Mouse (Mus musculus) stomach, postnatal 0 days (tissue): ENCODE results near the gene Mei1. TPM values are rescaled to one million over a fixed set of nuclear protein-coding genes. Genes with fewer than 3 reads are reported as not detected.
A peak's percentile ranks its signal among the peaks of the same experiment; 100 is the strongest.

Source experiments
- ATAC-seq: fragments of 200-750 bp; cut with Nextera tagmentation; 2 replicates; pipeline ENCODE4 v1.8.0; 2017; ENCODE audit not compliant: low FRiP score, low TSS enrichment
- DNase-seq: peaks from one replicate; pipeline ENCODE4 v3.0.0-alpha.2; 2016; ENCODE audit warnings: low spot score
- H3K27ac ChIP-seq: fragments of 300-500 bp; sonication (generic); replicated peaks from 2 replicates; pipeline ENCODE4 v1.5.1; 2014; ENCODE audit warnings: mild to moderate bottlenecking, control low read depth
- H3K27me3 ChIP-seq: fragments of 300-500 bp; sonication (generic); 2 replicates; pipeline ENCODE4 v1.6.1; 2014; ENCODE audit warnings: low read length; ENCODE audit not compliant: control insufficient read depth, insufficient read depth
- H3K36me3 ChIP-seq: fragments of 300-500 bp; sonication (generic); 2 replicates; pipeline ENCODE4 v1.6.1; 2014; ENCODE audit warnings: low read length, mixed read lengths; ENCODE audit not compliant: control insufficient read depth, insufficient read depth
- H3K4me1 ChIP-seq: fragments of 300-500 bp; sonication (generic); replicated peaks from 2 replicates; pipeline ENCODE4 v1.6.1; 2014; ENCODE audit warnings: antibody characterized with exemption; ENCODE audit not compliant: control insufficient read depth, insufficient read depth
- H3K4me2 ChIP-seq: fragments of 300-500 bp; sonication (generic); replicated peaks from 2 replicates; pipeline ENCODE4 v1.6.1; 2014; ENCODE audit warnings: low read depth, mild to moderate bottlenecking, control low read depth, moderate library complexity
- H3K4me3 ChIP-seq: fragments of 300-500 bp; sonication (generic); 2 replicates; pipeline ENCODE4 v1.5.1; 2014; ENCODE audit warnings: low read depth, low read length, control low read depth
- H3K9ac ChIP-seq: fragments of 300-500 bp; sonication (generic); 2 replicates; pipeline ENCODE4 v1.6.1; 2014; ENCODE audit warnings: mild to moderate bottlenecking, low read length, control low read depth, mixed read lengths
- H3K9me3 ChIP-seq: fragments of 300-500 bp; sonication (generic); 2 replicates; pipeline ENCODE4 v1.6.1; 2016; ENCODE audit warnings: low read length; ENCODE audit not compliant: control insufficient read depth
- CTCF ChIP-seq: IDR thresholded peaks from 2 replicates; pipeline ENCODE4 v1.5.1; 2016; ENCODE audit warnings: antibody characterized with exemption, low read depth, mild to moderate bottlenecking, moderate library complexity
- EP300 ChIP-seq: optimal IDR thresholded peaks from 2 replicates; pipeline ENCODE3; 2016; ENCODE audit warnings: antibody characterized with exemption
- WGBS: fragments of 180-500 bp; shearing (Covaris S2); extraction: QIAGEN DNeasy Blood & Tissue Kit; methylation state at CpG from one replicate; pipeline ENCODE4 v1.1.7; 2014; 5-methylcytosine and 5-hydroxymethylcytosine counted together
- polyA plus RNA-seq: library from polyadenylated mRNA; unstranded; fragments of >200 nt; fragmentation: Nextera tagmentation; extraction: Ambion mirVana; gene quantifications from 2 replicates; pipeline ENCODE4 v1.2.1, GENCODE M21; 2015

The Mei1 gene
- polyA plus RNA-seq, 1 experiment from 2014 or later, result 0.02 TPM

DNA sequence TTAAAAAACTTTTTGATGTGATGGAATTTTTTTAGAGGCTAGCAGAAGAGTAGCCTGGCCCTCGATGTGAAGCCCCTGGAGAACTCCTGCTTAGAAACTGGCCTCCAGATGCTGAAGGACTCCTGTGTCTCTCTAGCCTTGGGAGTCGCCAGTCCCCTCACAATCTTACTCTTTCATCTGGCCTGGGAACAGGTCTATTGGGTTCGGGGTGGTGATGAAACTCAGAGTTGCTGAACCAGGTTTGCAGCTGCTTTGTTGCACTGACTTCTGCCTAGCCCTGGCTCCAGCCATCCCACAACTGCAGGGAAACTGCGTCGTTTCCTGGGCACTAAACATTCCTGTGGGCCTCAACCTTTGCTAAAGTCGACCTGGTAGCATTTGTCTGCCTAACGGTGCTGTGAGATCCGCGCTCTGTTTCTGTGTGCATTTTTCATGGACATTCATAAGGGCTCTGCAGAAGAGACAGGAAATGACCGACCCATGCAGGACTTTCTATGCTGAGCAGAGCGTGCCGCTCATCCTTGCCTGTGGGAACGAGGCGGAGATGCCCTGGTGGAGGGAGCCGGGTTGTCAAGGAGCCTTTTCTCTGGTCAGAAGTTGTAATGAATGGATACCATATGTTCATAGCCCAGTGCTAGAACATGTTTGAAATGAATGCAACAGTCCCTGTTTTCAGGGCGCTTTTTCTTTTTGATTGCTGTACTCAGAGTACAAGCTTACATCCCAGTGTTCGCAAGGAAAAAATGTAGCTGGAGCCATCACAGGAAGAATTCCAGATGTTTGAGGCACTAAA lies 88.6 kb downstream of the Mei1 start:
- Histone ChIP-seq H3K27ac (peak overlapping the region; percentile 81), H3K36me3 (no peaks in the 10 kb centered on the region), H3K4me1 (peaks cover 13% of the 10 kb centered on the region), H3K9ac (peak overlapping the region; percentile 38; the same call in 1 of the 2 replicates), H3K27me3 (no peaks in the 10 kb centered on the region), H3K4me3 (no peak overlapping the region), H3K4me2 (peak overlapping the region; percentile 30; the same call in 1 of the 2 replicates), H3K9me3 (no peaks in the 10 kb centered on the region)
- TF ChIP-seq CTCF (no peak), EP300 (no peak)
- 35% methylated on average over 17 of the region's 17 CpGs for WGBS
- ATAC-seq (no peak), DNase-seq (no peak)

DNA sequence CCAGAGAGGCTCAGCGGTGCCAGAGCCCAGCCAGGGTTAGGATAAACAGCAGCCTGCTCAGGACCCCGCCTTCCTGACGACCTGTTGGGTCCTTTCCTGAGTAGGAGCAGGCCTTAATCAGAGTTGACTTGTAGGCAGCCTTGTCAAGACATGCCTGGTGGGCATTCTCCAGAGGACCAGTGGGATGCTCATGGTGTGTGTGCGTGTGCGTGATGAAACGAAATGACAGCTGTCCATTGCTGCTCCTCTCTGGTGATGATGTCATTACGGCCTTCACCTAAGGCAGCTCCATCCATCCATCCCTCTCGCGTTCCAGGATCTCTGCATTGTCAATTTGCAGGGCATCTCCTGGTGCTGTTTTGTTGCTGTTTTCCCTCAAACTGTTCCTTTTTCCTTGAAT lies 89.7 kb downstream of the Mei1 start:
- no peaks in the 10 kb centered on the region for H3K9me3 ChIP-seq
- H3K27ac ChIP-seq, result peak overlapping the region; percentile 81
- TF ChIP-seq EP300 (no peak), CTCF (no peak)
- no peaks in the 10 kb centered on the region for H3K36me3 ChIP-seq
- ATAC-seq, result no peak
- peaks cover 15% of the 10 kb centered on the region for H3K4me1 ChIP-seq
- H3K4me3 ChIP-seq, result no peak overlapping the region
- no peak overlapping the region; the same call in 1 of the 2 replicates for H3K4me2 ChIP-seq
- H3K9ac ChIP-seq, result no peak overlapping the region
- 64% methylated on average over 9 of the region's 9 CpGs for WGBS
- H3K27me3 ChIP-seq, result no peaks in the 10 kb centered on the region
- DNase-seq, result no peak

DNA sequence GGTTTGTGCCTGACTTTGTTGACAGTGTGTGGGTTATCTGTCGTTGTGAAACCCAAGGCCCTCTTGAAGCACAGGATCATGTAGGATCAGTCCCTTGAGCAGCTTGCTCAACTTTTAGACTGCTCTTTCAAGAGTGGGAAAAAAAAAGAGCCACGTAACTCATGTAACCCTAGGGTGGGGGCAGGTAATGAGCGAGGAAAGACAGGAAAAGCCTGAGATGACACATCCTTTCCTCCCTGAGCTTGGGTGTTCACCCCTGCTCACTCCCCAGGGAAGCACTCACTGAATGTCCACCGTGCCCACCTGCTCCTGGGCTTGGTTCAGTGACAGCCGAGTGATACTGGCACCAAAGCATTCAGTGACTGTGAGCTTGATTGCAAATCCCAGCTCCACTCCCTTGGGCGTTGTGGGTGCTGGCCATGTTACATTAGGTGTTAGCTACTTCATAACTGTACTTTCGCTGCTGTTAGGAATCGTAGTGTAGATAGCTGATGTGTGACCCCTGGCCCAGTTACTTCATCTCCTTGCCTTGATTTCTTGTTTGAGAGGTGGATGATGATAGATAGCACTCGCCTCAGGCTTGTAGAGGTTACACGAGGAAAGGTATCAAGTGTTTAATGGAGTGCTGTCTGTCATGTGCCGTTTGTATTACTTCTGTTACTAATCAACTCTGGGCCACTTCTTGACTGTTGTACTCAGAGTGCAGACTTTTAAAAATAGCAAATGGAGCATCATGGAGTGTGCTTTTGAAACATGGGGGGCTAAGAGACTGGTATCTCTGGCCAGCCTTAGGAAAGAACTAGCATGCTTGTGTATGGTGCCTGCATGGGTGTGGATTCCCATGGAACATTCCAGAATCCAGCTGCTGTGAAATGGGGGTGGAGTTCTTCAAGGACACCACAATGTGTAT lies 91.2 kb downstream of the Mei1 start:
- no peak for DNase-seq
- peaks cover 15% of the 10 kb centered on the region for H3K4me1 ChIP-seq

DNA sequence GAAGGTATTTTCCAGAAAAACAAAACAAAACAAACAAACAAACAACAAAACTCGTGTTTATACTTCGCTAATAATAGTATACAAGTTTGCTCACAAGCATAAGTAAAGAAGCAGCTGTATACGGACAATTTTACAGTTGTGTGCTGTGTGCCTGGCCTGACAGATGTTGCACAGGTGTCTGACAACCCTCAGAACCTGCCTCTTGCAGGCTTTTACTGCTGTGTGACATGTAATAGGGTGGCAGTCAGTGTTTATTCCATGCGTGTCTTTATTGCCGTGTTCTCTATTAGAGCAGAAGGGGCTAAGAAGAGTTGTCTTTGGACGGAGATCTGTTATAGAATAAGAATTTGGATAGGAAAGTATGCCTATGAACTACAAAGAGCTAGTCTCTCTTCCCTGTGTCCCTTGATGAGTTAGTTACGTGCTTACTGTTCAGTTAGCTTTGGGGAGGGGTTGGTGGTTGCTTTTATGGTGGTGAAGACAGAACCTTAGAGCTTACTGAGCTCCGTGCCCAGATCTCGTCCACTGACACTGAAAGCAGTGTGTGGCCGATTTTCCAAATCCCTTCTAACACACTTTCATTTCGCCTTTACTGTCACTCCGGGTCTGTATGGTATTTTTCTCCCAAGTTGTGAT lies 92.3 kb downstream of the Mei1 start:
- Histone ChIP-seq H3K27ac (peak overlapping the region; percentile 24; the same call in 1 of the 2 replicates), H3K27me3 (no peaks in the 10 kb centered on the region), H3K9me3 (no peaks in the 10 kb centered on the region), H3K4me1 (peaks cover 20% of the 10 kb centered on the region), H3K9ac (no peak overlapping the region), H3K4me3 (no peak overlapping the region), H3K4me2 (no peak overlapping the region), H3K36me3 (no peaks in the 10 kb centered on the region)
- WGBS, result 83% methylated on average over 12 of the region's 12 CpGs
- ATAC-seq (no peak), DNase-seq (no peak)
- TF ChIP-seq EP300, result no peak
- no peak for TF ChIP-seq CTCF

More for the DNA sequence above, 91.2 kb downstream of the Mei1 start:
- Histone ChIP-seq H3K4me3 (no peak overlapping the region), H3K36me3 (no peaks in the 10 kb centered on the region), H3K27me3 (no peaks in the 10 kb centered on the region), H3K9me3 (no peaks in the 10 kb centered on the region), H3K4me2 (no peak overlapping the region), H3K27ac (peak overlapping the region; percentile 65), H3K9ac (no peak overlapping the region; the same call in 1 of the 2 replicates)
- TF ChIP-seq EP300, result peak; percentile 72
- TF ChIP-seq CTCF, result no peak
- peak; percentile 24; the same call in 1 of the 2 replicates for ATAC-seq
- WGBS, result 49% methylated on average over 11 of the region's 11 CpGs

- H3K4me1 ChIP-seq, result peaks cover 16% of the 10 kb centered on the region
- no peaks in the 10 kb centered on the region for H3K27me3 ChIP-seq
- TF ChIP-seq EP300 (no peak), CTCF (no peak)
- no peaks in the 10 kb centered on the region for H3K9me3 ChIP-seq
- H3K9ac ChIP-seq, result no peak overlapping the region
- no peak overlapping the region; the same call in 1 of the 2 replicates for H3K4me2 ChIP-seq
- no peaks in the 10 kb centered on the region for H3K36me3 ChIP-seq
- H3K27ac ChIP-seq, result peak overlapping the region; percentile 84
- no peak for DNase-seq
- H3K4me3 ChIP-seq, result no peak overlapping the region
- no peak for ATAC-seq
- whole genome bisulfite sequencing, result 68% methylated on average over 10 of the region's 10 CpGs
These were observed 93.7 kb downstream of the Mei1 start for GRCm38 (mm10) chr15:82163356-82164060.
